Mouse (Mus musculus) C2C12 (cell line): ENCODE results near the gene Vpreb1.

Source experiments
- CEBPB ChIP-seq: IDR thresholded peaks from one replicate; pipeline ENCODE4 v1.6.1; 2011; ENCODE audit warnings: low read depth, mild to moderate bottlenecking, control low read depth, moderate library complexity
- CTCF ChIP-seq: IDR thresholded peaks from one replicate; pipeline ENCODE4 v1.5.1; 2011; ENCODE audit not compliant: control insufficient read depth, insufficient read depth, insufficient read length
- MYOG ChIP-seq: IDR thresholded peaks from one replicate; pipeline ENCODE4 v1.6.1; 2011; ENCODE audit not compliant: control insufficient read depth, insufficient read length; ENCODE audit errors: extremely low read depth
- USF1 ChIP-seq: IDR thresholded peaks from one replicate; pipeline ENCODE4 v1.6.1; 2011; ENCODE audit warnings: low read depth, mild to moderate bottlenecking, control low read depth, moderate library complexity

GRCm38 (mm10) chr16:16828757-16829615, 41.7 kb downstream of the Vpreb1 start, which contains the start of gene Spag6l:
- TF ChIP-seq CTCF (no peak), CEBPB (no peak), USF1 (no peak), MYOG (no peak)
